Mouse (Mus musculus): ENCODE results near the gene Gng7.
"Not testable (repeated sequence)": the region's sequence is repeated elsewhere in the genome, so short reads cannot be mapped to it uniquely, and the experiment has no call there.

The Gng7 gene

GRCm38 (mm10) chr10:81014393-81015384, at the start of gene Gng7:
TSS of gene Gng7 (minus strand) at chr10:81014945.
- peak; percentile 86 to 89 for DNase-seq (ENCODE audit: low spot score in 2 of 2)

GRCm38 (mm10) chr10:81064519-81064918, 49.8 kb upstream of the Gng7 start:
- DNase-seq (ENCODE audit: low spot score in 2 of 2) = not testable (repeated sequence)

- DNase-seq (ENCODE audit: low spot score in 2 of 2) = no peak
Observed at GRCm38 (mm10) chr10:81062710-81063109, 48.0 kb upstream of the Gng7 start.

- DNase-seq (ENCODE audit: low spot score in 2 of 2) = peak; percentile 99 to 100
Observed at GRCm38 (mm10) chr10:81059603-81060543, 45.1 kb upstream of the Gng7 start, which contains the start of gene Sgta. TSS of gene Sgta (minus strand) at chr10:81060181.

- no peak for DNase-seq (ENCODE audit: low spot score in 2 of 2)
Observed at GRCm38 (mm10) chr10:81058896-81059295, 44.2 kb upstream of the Gng7 start.

- peak in 1 of 2 experiments; percentile 19 for DNase-seq (ENCODE audit: low spot score in 2 of 2)
Observed at GRCm38 (mm10) chr10:81057406-81058130, 42.8 kb upstream of the Gng7 start.

- not testable (repeated sequence) for DNase-seq (ENCODE audit: low spot score in 2 of 2)
Observed at GRCm38 (mm10) chr10:81055802-81056340, 41.1 kb upstream of the Gng7 start.

- no peak for DNase-seq (ENCODE audit: low spot score in 2 of 2)
Observed at GRCm38 (mm10) chr10:81055169-81055568, 40.4 kb upstream of the Gng7 start.

GRCm38 (mm10) chr10:81052577-81052976, 37.8 kb upstream of the Gng7 start:
- no peak for DNase-seq (ENCODE audit: low spot score in 2 of 2)

GRCm38 (mm10) chr10:81051133-81051532, 36.4 kb upstream of the Gng7 start:
- DNase-seq (ENCODE audit: low spot score in 2 of 2) = no peak

- no peak for DNase-seq (ENCODE audit: low spot score in 2 of 2)
Observed at GRCm38 (mm10) chr10:81050645-81051044, 35.9 kb upstream of the Gng7 start.

GRCm38 (mm10) chr10:81045246-81045645, 30.5 kb upstream of the Gng7 start:
- not testable (repeated sequence) for DNase-seq (ENCODE audit: low spot score in 2 of 2)

GRCm38 (mm10) chr10:81041458-81042175, 26.9 kb upstream of the Gng7 start:
- peak in 1 of 2 experiments; percentile 54 for DNase-seq (ENCODE audit: low spot score in 2 of 2)

- DNase-seq (ENCODE audit: low spot score in 2 of 2) = peak; percentile 99 to 100
Observed at GRCm38 (mm10) chr10:81036988-81037580, 22.3 kb upstream of the Gng7 start, which contains the start of gene Slc39a3. TSS of gene Slc39a3 (minus strand) at chr10:81037426.

- DNase-seq (ENCODE audit: low spot score in 2 of 2) = no peak
Observed at GRCm38 (mm10) chr10:81036251-81036650, 21.5 kb upstream of the Gng7 start.

GRCm38 (mm10) chr10:81033586-81033985, 18.8 kb upstream of the Gng7 start:
- DNase-seq (ENCODE audit: low spot score in 2 of 2) = no peak

GRCm38 (mm10) chr10:81029031-81029430, 14.3 kb upstream of the Gng7 start:
- no peak for DNase-seq (ENCODE audit: low spot score in 2 of 2)

GRCm38 (mm10) chr10:81028219-81028618, 13.5 kb upstream of the Gng7 start:
- DNase-seq (ENCODE audit: low spot score in 2 of 2) = no peak

GRCm38 (mm10) chr10:81027331-81027730, 12.6 kb upstream of the Gng7 start:
- DNase-seq (ENCODE audit: low spot score in 2 of 2) = peak; percentile 27 to 48

- no peak for DNase-seq (ENCODE audit: low spot score in 2 of 2)
Observed at GRCm38 (mm10) chr10:81026857-81027256, 12.1 kb upstream of the Gng7 start.

All from heart, adult 9 months (tissue).